Mouse (Mus musculus) liver, embryonic 16.5 days (tissue): ENCODE measurements around the gene Clec16a. TPM values are rescaled to one million over a fixed set of nuclear protein-coding genes. Genes with fewer than 3 reads are reported as not detected.

ENCODE experiments used
- ATAC-seq: fragments of 200-750 bp; cut with Nextera tagmentation; 2 replicates; pipeline ENCODE4 v1.8.0; 2017; ENCODE audit warnings: low read depth, mild to moderate bottlenecking, moderate number of reproducible peaks, moderate library complexity
- H3K27ac ChIP-seq: fragments of 300-500 bp; sonication (generic); 2 replicates; pipeline ENCODE4 v1.5.1; 2014; ENCODE audit warnings: mild to moderate bottlenecking, low read length
- H3K27me3 ChIP-seq: fragments of 300-500 bp; sonication (generic); 2 replicates; pipeline ENCODE4 v1.6.1; 2014; ENCODE audit warnings: low read depth, low read length, mixed read lengths; ENCODE audit not compliant: control insufficient read depth, insufficient read depth
- H3K36me3 ChIP-seq: fragments of 300-500 bp; sonication (generic); 2 replicates; pipeline ENCODE4 v1.6.1; 2014; ENCODE audit warnings: mild to moderate bottlenecking; ENCODE audit not compliant: control insufficient read depth, insufficient read depth
- H3K4me1 ChIP-seq: fragments of 300-500 bp; sonication (generic); 2 replicates; pipeline ENCODE4 v1.6.1; 2014; ENCODE audit warnings: low read depth, low read length, mixed read lengths; ENCODE audit not compliant: control insufficient read depth
- H3K4me2 ChIP-seq: fragments of 300-500 bp; sonication (generic); 2 replicates; pipeline ENCODE4 v1.6.1; 2014; ENCODE audit warnings: low read depth, low read length, mixed read lengths
- H3K4me3 ChIP-seq: fragments of 300-500 bp; sonication (generic); 2 replicates; pipeline ENCODE4 v1.5.1; 2014; ENCODE audit warnings: low read depth, mild to moderate bottlenecking, low read length
- H3K9ac ChIP-seq: fragments of 300-500 bp; sonication (generic); 2 replicates; pipeline ENCODE4 v1.6.1; 2014; ENCODE audit warnings: low read depth, low read length
- H3K9me3 ChIP-seq: fragments of 300-500 bp; sonication (generic); replicated peaks from 2 replicates; pipeline ENCODE4 v1.6.1; 2016; ENCODE audit warnings: low read length; ENCODE audit not compliant: control insufficient read depth
- WGBS: fragments of 180-500 bp; shearing (Covaris S2); extraction: QIAGEN DNeasy Blood & Tissue Kit; methylation state at CpG from one replicate; pipeline ENCODE4 v1.1.7; 2014; ENCODE audit not compliant: insufficient replicate concordance; 5-methylcytosine and 5-hydroxymethylcytosine counted together
- polyA plus RNA-seq: library from polyadenylated mRNA; unstranded; fragments of >200 nt; fragmentation: Nextera tagmentation; extraction: Ambion mirVana; gene quantifications from 2 replicates; pipeline ENCODE4 v1.2.1, GENCODE M21; 2015

Clec16a gene
- polyA plus RNA-seq, 1 experiment from 2014 or later: 11.1 TPM

GRCm38 (mm10) chr16:10621710-10622109 lies 76.6 kb downstream of the Clec16a start:
- H3K27me3 ChIP-seq: no peaks in the 10 kb centered on the region
- WGBS: 13% methylated on average over 1 of the region's 1 CpGs
- H3K36me3 ChIP-seq: no peaks in the 10 kb centered on the region
- no peaks in the 10 kb centered on the region for H3K9me3 ChIP-seq
- no peak overlapping the region for H3K9ac ChIP-seq
- no peak for ATAC-seq
- H3K4me1 ChIP-seq: no peaks in the 10 kb centered on the region
- H3K4me2 ChIP-seq: no peak overlapping the region
- H3K27ac ChIP-seq: no peak overlapping the region
- H3K4me3 ChIP-seq: no peak overlapping the region

DNA sequence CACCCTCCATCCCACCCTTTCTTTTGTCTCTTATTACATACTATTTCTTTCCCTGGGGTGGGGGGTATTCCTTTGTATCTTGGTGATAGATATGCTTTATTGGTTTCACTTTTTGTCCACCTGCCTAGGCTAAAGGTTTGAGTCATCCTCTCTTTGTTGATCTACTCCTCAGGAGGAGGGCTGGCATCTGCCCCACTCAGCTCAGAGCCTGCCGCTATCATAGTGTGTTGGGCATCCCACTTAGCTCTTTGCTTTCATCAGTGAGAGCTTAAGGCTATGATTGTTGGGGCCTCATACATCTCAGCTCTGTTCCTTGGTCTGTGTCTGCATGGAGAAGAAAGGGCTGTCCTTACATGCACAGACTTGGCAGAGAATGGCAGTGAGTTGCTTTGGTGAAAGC lies 81.0 kb downstream of the Clec16a start:
- no peak overlapping the region for H3K27ac ChIP-seq
- peaks cover 7% of the 10 kb centered on the region for H3K4me1 ChIP-seq
- no peak overlapping the region for H3K9ac ChIP-seq
- no peak for ATAC-seq
- no peak overlapping the region for H3K4me3 ChIP-seq
- WGBS: 72% methylated on average over 1 of the region's 1 CpGs
- no peaks in the 10 kb centered on the region for H3K9me3 ChIP-seq
- no peak overlapping the region for H3K4me2 ChIP-seq
- H3K36me3 ChIP-seq: no peaks in the 10 kb centered on the region
- no peaks in the 10 kb centered on the region for H3K27me3 ChIP-seq

DNA sequence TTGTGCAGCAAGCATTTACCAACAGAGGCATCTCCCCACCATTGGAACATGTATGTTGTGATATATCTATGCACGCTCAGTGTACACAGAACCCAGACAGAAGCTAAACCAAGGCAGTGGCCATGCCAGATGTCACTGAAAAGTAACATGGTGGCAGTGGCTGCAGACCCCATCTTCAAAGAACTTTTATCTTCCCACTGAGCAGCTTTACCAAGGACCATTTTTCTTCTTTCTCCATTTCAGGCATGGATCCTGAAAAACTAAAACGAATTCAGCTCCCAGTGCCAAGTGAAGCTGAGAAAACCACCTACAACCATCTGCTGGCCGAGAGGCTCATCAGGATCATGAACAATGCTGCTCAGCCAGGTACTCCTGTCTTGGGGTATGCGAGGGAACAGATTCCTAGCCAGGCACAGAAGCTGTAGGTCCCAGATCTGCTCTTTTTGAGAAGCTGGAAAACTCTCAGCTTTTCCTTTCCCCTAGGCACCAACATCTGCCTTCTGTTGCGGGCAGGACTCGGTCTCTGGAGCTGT lies 82.1 kb downstream of the Clec16a start:
- no peak overlapping the region for H3K9ac ChIP-seq
- no peaks in the 10 kb centered on the region for H3K36me3 ChIP-seq
- ATAC-seq: no peak
- no peak overlapping the region for H3K4me2 ChIP-seq
- no peaks in the 10 kb centered on the region for H3K9me3 ChIP-seq
- no peaks in the 10 kb centered on the region for H3K27me3 ChIP-seq
- H3K27ac ChIP-seq: no peak overlapping the region
- WGBS: 71% methylated on average over 6 of the region's 6 CpGs
- no peak overlapping the region for H3K4me3 ChIP-seq
- H3K4me1 ChIP-seq: peaks cover 7% of the 10 kb centered on the region

- no peak overlapping the region for H3K4me2 ChIP-seq
- H3K4me3 ChIP-seq: no peak overlapping the region
- no peaks in the 10 kb centered on the region for H3K9me3 ChIP-seq
- no peak overlapping the region for H3K9ac ChIP-seq
- peaks cover 7% of the 10 kb centered on the region for H3K4me1 ChIP-seq
- H3K27ac ChIP-seq: no peak overlapping the region
- no peaks in the 10 kb centered on the region for H3K27me3 ChIP-seq
- H3K36me3 ChIP-seq: no peaks in the 10 kb centered on the region
- 63% methylated on average over 4 of the region's 4 CpGs for WGBS
- no peak for ATAC-seq
These were observed 83.0 kb downstream of the Clec16a start for GRCm38 (mm10) chr16:10628030-10628555.

DNA sequence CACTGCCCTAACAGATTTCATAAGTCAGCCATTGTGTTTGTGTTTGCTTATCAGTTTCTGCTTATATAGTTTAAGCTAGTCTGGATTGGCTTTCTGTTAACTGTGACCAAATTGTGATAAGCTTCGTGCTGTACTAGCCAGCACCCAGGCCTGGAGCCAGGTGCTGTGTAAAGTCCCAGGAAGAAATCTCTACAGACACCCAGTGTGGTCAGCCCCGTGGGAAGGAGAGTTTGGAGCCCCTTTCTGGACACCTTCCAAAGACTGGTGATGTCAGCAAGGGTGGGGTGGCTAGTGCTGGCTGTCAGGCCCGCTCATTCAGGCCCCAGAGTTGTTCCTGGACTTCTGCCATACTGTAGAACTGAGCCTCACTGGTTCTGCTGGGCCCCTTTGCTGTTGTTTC lies 83.8 kb downstream of the Clec16a start:
- Histone ChIP-seq H3K36me3 (no peaks in the 10 kb centered on the region), H3K9me3 (no peaks in the 10 kb centered on the region), H3K27ac (no peak overlapping the region), H3K9ac (no peak overlapping the region), H3K4me3 (no peak overlapping the region), H3K4me2 (no peak overlapping the region), H3K4me1 (peaks cover 7% of the 10 kb centered on the region), H3K27me3 (no peaks in the 10 kb centered on the region)
- WGBS: 27% methylated on average over 3 of the region's 3 CpGs
- no peak for ATAC-seq

DNA sequence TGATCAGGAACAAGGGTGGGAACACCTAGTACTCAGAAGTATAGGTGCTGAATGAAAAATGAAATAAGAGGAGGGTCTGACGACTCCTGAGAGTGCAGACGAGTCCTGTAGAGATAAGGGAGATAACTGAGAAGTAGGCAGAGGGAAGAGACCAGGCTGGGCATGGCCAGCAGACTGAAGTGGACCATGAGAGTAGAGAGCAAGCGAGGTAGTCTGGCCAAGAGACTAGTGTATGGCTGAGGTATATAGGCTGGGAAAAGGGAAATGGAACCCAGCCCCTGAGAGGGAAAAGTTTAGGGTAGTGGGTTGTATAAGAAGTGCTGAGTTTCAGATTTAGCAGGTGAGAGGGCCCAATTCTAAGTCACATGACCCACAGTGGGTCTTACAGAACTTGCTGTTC lies 84.2 kb downstream of the Clec16a start:
- WGBS: 34% methylated on average over 3 of the region's 3 CpGs
- Histone ChIP-seq H3K9ac (no peak overlapping the region), H3K27ac (no peak overlapping the region), H3K27me3 (no peaks in the 10 kb centered on the region), H3K4me2 (no peak overlapping the region), H3K36me3 (no peaks in the 10 kb centered on the region), H3K9me3 (no peaks in the 10 kb centered on the region), H3K4me1 (peaks cover 7% of the 10 kb centered on the region), H3K4me3 (no peak overlapping the region)
- ATAC-seq: no peak

- Histone ChIP-seq H3K4me2 (no peak overlapping the region), H3K36me3 (no peaks in the 10 kb centered on the region), H3K27me3 (no peaks in the 10 kb centered on the region), H3K9me3 (no peaks in the 10 kb centered on the region), H3K9ac (no peak overlapping the region), H3K27ac (no peak overlapping the region), H3K4me1 (peaks cover 4% of the 10 kb centered on the region), H3K4me3 (no peak overlapping the region)
- no peak for ATAC-seq
- 69% methylated on average over 3 of the region's 3 CpGs for WGBS
These were observed 89.8 kb downstream of the Clec16a start for GRCm38 (mm10) chr16:10634940-10635339.

DNA sequence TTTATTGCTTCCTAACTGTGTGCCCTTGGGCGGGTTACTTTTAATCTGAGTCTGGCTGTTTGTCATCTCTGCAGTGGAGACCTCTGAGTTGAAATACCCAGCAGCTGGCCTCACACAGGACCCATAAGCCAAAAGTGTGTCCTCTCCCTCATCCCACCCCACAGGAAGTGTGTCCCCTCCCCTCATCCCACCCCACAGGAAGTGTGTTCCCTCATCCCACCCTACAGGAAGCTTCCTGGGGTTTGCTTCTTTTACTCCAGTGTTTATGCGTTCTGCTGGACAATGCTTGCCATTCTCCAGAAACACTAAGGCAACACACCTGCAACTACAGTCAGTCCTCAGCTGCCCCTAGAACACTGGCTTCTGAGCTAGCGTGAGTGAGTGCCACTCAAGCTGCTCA lies 92.8 kb downstream of the Clec16a start:
- Histone ChIP-seq H3K4me2 (no peak overlapping the region), H3K27ac (no peak overlapping the region), H3K4me3 (no peak overlapping the region), H3K27me3 (no peaks in the 10 kb centered on the region), H3K36me3 (no peaks in the 10 kb centered on the region), H3K9ac (no peak overlapping the region), H3K9me3 (no peaks in the 10 kb centered on the region), H3K4me1 (peaks cover 4% of the 10 kb centered on the region)
- ATAC-seq: no peak
- WGBS: 48% methylated on average over 3 of the region's 3 CpGs

- H3K27me3 ChIP-seq: no peaks in the 10 kb centered on the region
- H3K4me3 ChIP-seq: no peak overlapping the region
- H3K27ac ChIP-seq: no peak overlapping the region
- no peak overlapping the region for H3K9ac ChIP-seq
- H3K36me3 ChIP-seq: no peaks in the 10 kb centered on the region
- H3K4me2 ChIP-seq: no peak overlapping the region
- H3K9me3 ChIP-seq: no peaks in the 10 kb centered on the region
- H3K4me1 ChIP-seq: peaks cover 7% of the 10 kb centered on the region
- ATAC-seq: peak; percentile 73
- WGBS: 17% methylated on average over 13 of the region's 13 CpGs
These were observed 94.2 kb downstream of the Clec16a start for GRCm38 (mm10) chr16:10639111-10639889.
